Mouse (Mus musculus): Measurements from ENCODE around the gene Plekha6.

GRCm38 (mm10) chr1:133127328-133127727, 36.7 kb upstream of the Plekha6 start:
- TF ChIP-seq CTCF (IDR thresholded peaks at IDR 0.05; ENCODE audit: control insufficient read depth, insufficient read depth, insufficient replicate concordance, low read depth, low read length), result no peak
- TF ChIP-seq POLR2A (IDR thresholded peaks at IDR 0.05; ENCODE audit: control insufficient read depth, low read depth, low read length), result no peak

Data from testis, adult 2 months (tissue).